20 mouse cellular contexts compared by ENCODE assay signal in genomic region chr2:132717537-132717912, GRCm38 (mm10). TPM values are rescaled to one million over a fixed set of nuclear protein-coding genes. Genes with fewer than 3 reads are reported as not detected.
DNase-seq lines count a peak whose midpoint lies in the region; ATAC-seq lines count a peak whose summit lies in the region.
"Had no signal": no experiment of that assay in that cellular context is flagged by ENCODE, and none has a peak within 500 bp of the region (broad histone marks: within the 10 kb centered on the region; RNA-seq: fewer than 3 reads in every experiment).

No protein-coding gene starts in this region.

- WGBS in midbrain, embryonic 11.5 days: 93% methylated on average over 5 of the region's 5 CpGs
- 90% methylated on average over 5 of the region's 5 CpGs for WGBS in midbrain, embryonic 14.5 days

- no peak overlapping the region for H3K4me3 ChIP-seq in midbrain, embryonic 11.5 days (ENCODE audit: low read depth, low read length)
- no peak overlapping the region for H3K4me3 ChIP-seq in midbrain, embryonic 14.5 days (replicated peaks; ENCODE audit: low read depth, low read length)
- H3K4me3 ChIP-seq: embryonic facial prominence, embryonic 10.5 days; forebrain, embryonic 13.5 days; heart, embryonic 15.5 days; hindbrain, embryonic 13.5 days had no signal

- no peak overlapping the region for H3K9ac ChIP-seq in midbrain, embryonic 11.5 days (ENCODE audit: low read length)
- no peak overlapping the region for H3K9ac ChIP-seq in midbrain, embryonic 14.5 days (replicated peaks; ENCODE audit: low read length)
- H3K9ac ChIP-seq: forebrain, embryonic 13.5 days; forebrain, postnatal 0 days; heart, embryonic 15.5 days; hindbrain, embryonic 13.5 days had no signal

- no peaks in the 10 kb centered on the region for H3K9me3 ChIP-seq in midbrain, embryonic 11.5 days (ENCODE audit: control insufficient read depth, low read length)
- no peaks in the 10 kb centered on the region for H3K9me3 ChIP-seq in midbrain, embryonic 14.5 days (ENCODE audit: control insufficient read depth, low read length)
- H3K9me3 ChIP-seq: embryonic facial prominence, embryonic 10.5 days; forebrain, embryonic 13.5 days; heart, embryonic 15.5 days; hindbrain, embryonic 13.5 days had no signal

- H3K36me3 ChIP-seq in midbrain, embryonic 11.5 days (ENCODE audit: control insufficient read depth, insufficient read depth, low read length): no peaks in the 10 kb centered on the region
- H3K36me3 ChIP-seq in midbrain, embryonic 14.5 days (ENCODE audit: control insufficient read depth, insufficient read depth, low read length): no peaks in the 10 kb centered on the region; the same call in 1 of the 2 replicates
- H3K36me3 ChIP-seq: embryonic facial prominence, embryonic 10.5 days; heart, embryonic 15.5 days; hindbrain, embryonic 13.5 days had no signal

- H3K4me1 ChIP-seq in midbrain, embryonic 11.5 days (ENCODE audit: control insufficient read depth, insufficient read depth, low read length): no peaks in the 10 kb centered on the region; the same call in 1 of the 2 replicates
- peaks cover 24% of the 10 kb centered on the region for H3K4me1 ChIP-seq in midbrain, embryonic 14.5 days (ENCODE audit: control insufficient read depth, insufficient read depth, low read length)
- H3K4me1 ChIP-seq: embryonic facial prominence, embryonic 10.5 days had no signal

- H3K27ac ChIP-seq in midbrain, embryonic 11.5 days (ENCODE audit: low read depth, low read length): no peak overlapping the region
- H3K27ac ChIP-seq in midbrain, embryonic 14.5 days (replicated peaks; ENCODE audit: low read depth, low read length): no peak overlapping the region
- H3K27ac ChIP-seq: embryonic facial prominence, embryonic 10.5 days; forebrain, embryonic 13.5 days; heart, embryonic 15.5 days; hindbrain, embryonic 13.5 days; hindbrain, postnatal 0 days had no signal

- no peak for ATAC-seq in midbrain, embryonic 11.5 days (ENCODE audit: low FRiP score)
- no peak for ATAC-seq in midbrain, embryonic 14.5 days (ENCODE audit: low FRiP score, low TSS enrichment)
- ATAC-seq: forebrain, embryonic 13.5 days; forebrain, postnatal 0 days; hindbrain, postnatal 0 days had no signal

- DNase-seq in cerebellum, adult 8-10 months: peak; percentile 43
- no peak for DNase-seq in cerebellum, postnatal 14 days
- peak; percentile 79 for DNase-seq in heart, adult 11 months
- DNase-seq in heart, adult 9 months (ENCODE audit: low spot score in 2 of 2): no peak
- peak; percentile 10 for DNase-seq in midbrain, embryonic 11.5 days (ENCODE audit: low spot score, missing footprints)
- no peak for DNase-seq in midbrain, embryonic 14.5 days
- DNase-seq in kidney, postnatal 4 days: no peak
- DNase-seq: adrenal gland, adult 2 months; adrenal gland, postnatal 25 days; forebrain, postnatal 0 days; gastrocnemius, postnatal 36 days; heart, adult 18-20 months; heart, postnatal 14 days; kidney, adult 11 months had no signal

- no peak overlapping the region for H3K4me2 ChIP-seq in midbrain, embryonic 11.5 days
- H3K4me2 ChIP-seq in midbrain, embryonic 14.5 days (ENCODE audit: low read length): no peak overlapping the region
- H3K4me2 ChIP-seq: forebrain, embryonic 13.5 days; heart, embryonic 11.5 days; heart, embryonic 15.5 days; hindbrain, embryonic 13.5 days had no signal

- no peaks in the 10 kb centered on the region for H3K27me3 ChIP-seq in midbrain, embryonic 11.5 days (ENCODE audit: control insufficient read depth, insufficient read depth, low read length)
- no peaks in the 10 kb centered on the region for H3K27me3 ChIP-seq in midbrain, embryonic 14.5 days (ENCODE audit: control insufficient read depth, insufficient read depth, low read length)
- H3K27me3 ChIP-seq: forebrain, embryonic 13.5 days; heart, embryonic 15.5 days; hindbrain, embryonic 13.5 days had no signal

RNA-seq across cellular contexts. Expression of gene Shld1, which starts 30.8 kb away (rescaled TPM):
- polyA plus RNA-seq in midbrain, embryonic 11.5 days (2014; fragmentation: Nextera tagmentation; extraction: Ambion mirVana): 17.9 and 20.5 TPM in 2 replicates
- polyA plus RNA-seq in midbrain, embryonic 14.5 days (2014; fragmentation: Nextera tagmentation; extraction: Ambion mirVana): 23.3 and 26.2 TPM in 2 replicates

Comparison
In these comparisons a context has a peak if more than half of its experiments do, and no peak if none do; other contexts are left out.
1. DNase-seq: peak in cerebellum, adult 8-10 months (single experiment), heart, adult 11 months (single experiment) and midbrain, embryonic 11.5 days (single experiment); none in cerebellum, postnatal 14 days (0 of 2), heart, adult 9 months (0 of 2), midbrain, embryonic 14.5 days (single experiment) and kidney, postnatal 4 days (0 of 2).